Mouse (Mus musculus): ENCODE data around the gene Nxpe3.

The Nxpe3 gene

GRCm38 (mm10) chr16:55894893-55895650 is at the start of gene Nxpe3:
Nxpe3 (minus strand) TSS chr16:55895285.
- DNase-seq (ENCODE audit: low read depth, low spot score) = peak; percentile 93

DNA sequence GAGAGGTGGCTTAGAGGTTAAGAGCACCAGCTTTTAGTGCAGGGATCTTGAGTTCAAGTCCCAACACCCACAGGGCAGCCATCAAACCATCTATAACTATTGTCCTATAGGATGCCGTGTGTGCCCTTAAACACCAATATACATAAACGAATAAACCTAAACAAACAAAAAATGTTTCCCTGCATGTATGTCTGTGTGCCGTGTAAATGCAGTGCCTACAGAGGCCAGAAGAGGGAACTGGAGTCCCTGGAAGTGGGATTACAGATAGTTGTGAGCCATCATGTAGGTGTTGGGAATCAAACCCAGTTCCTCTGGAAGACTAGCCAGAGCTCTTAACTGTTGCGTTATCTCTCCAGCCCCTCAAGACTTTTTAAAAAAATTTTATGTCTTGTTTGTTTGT is 45.7 kb upstream of the Nxpe3 start:
- DNase-seq (ENCODE audit: low read depth, low spot score) = no peak

- no peak for DNase-seq (ENCODE audit: low read depth, low spot score)
Measured at GRCm38 (mm10) chr16:55939703-55940102, 44.6 kb upstream of the Nxpe3 start.

GRCm38 (mm10) chr16:55938761-55939160 is 43.7 kb upstream of the Nxpe3 start:
- no peak for DNase-seq (ENCODE audit: low read depth, low spot score)

- peak; percentile 98 for DNase-seq (ENCODE audit: low read depth, low spot score)
Measured at GRCm38 (mm10) chr16:55934453-55935037, 39.5 kb upstream of the Nxpe3 start, which contains the start of gene Cep97. Cep97 (minus strand) TSS chr16:55934855.

DNA sequence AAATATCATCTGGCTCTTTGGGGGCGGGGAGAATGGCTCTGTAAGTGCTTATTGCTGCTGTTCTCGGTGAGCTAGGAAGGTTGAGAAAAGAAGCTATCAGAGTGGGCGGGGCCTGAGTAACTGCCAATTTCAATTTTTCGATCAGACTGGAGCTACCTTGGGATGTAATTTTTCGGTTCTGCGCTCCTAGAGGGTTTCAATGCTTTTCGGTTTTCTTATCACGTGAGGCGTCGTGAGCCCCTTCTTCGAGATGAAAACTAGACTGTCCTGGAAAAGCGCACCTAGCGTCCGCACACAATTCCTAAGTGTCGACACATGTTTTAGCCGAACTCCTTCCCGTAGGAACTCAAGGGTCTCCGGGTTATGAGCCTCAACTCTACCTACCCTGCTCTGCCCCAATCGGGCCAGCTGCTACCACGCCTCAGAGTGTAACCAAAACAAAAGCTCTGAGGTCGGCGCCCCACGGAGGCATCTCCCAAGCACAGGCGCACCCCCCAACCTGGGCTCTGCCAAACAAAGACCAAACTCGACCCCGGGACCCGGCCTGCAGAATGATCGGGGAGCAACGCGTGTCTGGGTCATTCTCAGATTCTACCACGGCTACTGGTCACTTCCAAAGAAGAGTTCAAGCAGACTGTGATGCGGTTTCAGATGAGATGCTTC is 38.7 kb upstream of the Nxpe3 start:
- peak; percentile 73 for DNase-seq (ENCODE audit: low read depth, low spot score)

GRCm38 (mm10) chr16:55924010-55924409 is 28.9 kb upstream of the Nxpe3 start:
- no peak for DNase-seq (ENCODE audit: low read depth, low spot score)

- peak; percentile 91 for DNase-seq (ENCODE audit: low read depth, low spot score)
Measured at GRCm38 (mm10) chr16:55922079-55922478, 27.0 kb upstream of the Nxpe3 start.

DNA sequence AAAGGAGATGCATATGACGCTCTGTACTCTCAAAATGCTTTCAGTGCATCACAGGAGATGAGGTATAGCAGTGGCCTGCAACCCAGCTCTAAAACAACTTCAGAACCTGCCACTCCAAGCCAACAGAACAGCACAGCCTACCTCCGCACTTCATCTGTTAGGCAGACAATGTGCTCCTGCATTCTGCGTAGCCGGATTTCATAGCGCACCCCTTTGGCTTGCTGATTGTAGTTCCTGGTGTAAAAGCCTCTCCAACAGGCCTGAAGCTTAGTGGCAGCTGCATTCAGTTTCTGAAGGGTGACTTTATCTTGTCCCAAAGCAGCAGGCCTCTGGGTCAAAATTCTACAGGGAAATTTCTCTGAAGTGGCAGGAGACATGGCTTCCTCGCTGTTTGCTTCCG is 19.6 kb upstream of the Nxpe3 start:
- no peak for DNase-seq (ENCODE audit: low read depth, low spot score)

- DNase-seq (ENCODE audit: low read depth, low spot score) = no peak
Measured at GRCm38 (mm10) chr16:55910208-55910793, 15.2 kb upstream of the Nxpe3 start.

DNA sequence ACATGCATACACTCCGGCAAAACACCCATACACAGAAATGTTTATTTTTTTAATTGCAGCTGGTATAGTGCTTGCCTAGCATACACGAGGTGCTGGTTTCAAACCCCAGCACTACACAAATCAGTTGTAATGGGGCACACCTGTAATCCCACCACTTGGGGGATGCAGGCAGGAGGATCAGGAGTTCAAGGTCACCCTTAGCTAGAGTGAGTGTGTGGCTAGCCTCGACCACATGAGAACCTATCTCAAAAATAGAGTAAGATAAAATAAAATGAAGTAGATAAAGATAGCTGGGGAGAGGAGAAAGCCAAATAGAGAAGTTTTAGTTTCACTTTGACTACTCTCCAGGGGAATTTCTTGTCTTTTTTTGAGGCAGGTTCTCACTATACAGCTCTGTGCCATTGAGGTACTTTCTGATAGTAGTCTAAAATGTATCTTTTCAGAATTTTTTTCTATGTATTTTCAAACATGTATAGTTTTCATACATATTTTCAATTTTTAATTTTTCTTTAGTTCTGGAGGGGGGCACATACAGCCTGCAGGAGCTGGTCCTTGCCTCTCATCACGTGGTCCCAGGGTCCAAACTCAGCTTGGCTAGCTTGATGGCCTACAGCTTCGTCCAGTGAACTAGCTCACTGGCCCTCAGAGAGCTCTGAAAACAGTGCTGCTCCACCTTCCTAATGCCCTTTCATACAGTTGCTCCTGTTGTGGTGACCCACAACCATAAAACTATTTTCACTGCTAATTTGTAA is 12.0 kb upstream of the Nxpe3 start:
- DNase-seq (ENCODE audit: low read depth, low spot score) = no peak

DNA sequence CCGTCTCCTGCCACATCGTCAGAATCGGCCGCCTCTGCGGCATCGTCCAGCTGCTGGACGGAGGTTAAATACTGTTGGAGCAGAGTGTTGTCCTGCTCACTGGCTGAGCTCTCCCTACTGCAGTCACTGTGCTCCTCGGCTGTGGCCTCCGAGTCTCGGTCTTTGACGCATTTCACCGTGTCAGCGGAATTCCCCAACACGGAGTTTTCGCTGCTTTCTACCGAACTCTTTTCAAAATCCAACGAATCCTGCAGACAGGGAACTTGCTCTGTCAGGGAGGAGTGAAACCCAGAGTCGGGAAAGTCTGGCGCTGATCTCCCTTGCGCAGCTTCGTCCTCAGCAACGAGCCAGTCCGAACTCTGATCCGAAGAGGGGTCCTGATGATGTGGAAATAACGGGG is 10.3 kb upstream of the Nxpe3 start:
- no peak for DNase-seq (ENCODE audit: low read depth, low spot score)

- no peak for DNase-seq (ENCODE audit: low read depth, low spot score)
Measured at GRCm38 (mm10) chr16:55901839-55902756, 7.0 kb upstream of the Nxpe3 start.

DNA sequence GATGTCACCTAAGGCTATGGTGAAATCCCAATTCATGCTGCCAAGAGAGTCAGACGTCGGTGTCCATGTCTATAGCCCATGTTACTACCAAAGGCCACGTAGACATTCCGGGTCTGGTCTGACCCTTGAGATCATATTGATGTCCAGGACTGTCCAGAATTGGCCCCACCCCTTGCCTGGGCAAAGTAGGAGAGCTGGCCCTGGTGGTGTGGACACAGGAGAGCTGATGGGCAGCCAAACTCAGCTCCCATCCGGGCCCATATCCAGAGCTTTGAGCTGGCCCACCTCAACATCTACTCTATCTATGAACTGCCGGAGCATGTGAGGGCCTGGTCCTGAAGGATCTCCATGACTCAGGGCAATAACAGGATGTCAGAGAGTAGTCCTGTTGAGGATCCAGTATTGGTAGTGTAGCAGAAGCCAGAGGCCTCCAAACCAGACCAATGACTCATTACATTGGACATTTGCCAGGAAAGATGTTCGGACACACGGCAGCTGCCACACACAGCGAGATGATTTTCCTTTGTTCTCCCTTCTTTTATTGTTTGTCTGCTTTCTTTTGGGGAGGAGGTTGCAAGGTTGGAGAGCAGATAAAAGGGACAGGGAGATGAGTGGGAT is 3.4 kb upstream of the Nxpe3 start:
- DNase-seq (ENCODE audit: low read depth, low spot score) = peak; percentile 71

- DNase-seq (ENCODE audit: low read depth, low spot score) = no peak
Measured at GRCm38 (mm10) chr16:55895651-55896095, 588 bp upstream of the Nxpe3 start.

DNA sequence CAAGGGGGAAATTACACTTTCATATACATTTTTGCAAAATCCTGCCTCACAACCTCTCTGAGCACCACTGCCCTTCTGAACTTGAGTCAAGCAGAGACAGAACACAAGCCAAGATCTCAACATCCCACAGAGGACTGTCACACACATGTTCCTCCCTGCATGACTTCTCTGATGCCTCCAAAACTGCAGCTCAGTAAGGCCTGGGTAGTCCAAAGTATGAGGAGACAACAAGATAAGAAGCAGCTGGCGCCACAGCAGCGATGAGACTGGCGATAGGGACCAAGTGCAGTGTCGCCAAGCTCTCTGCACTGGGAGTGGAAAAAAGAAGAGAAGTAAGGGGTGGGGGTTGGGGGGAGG is 571 bp downstream of the Nxpe3 start:
- no peak for DNase-seq (ENCODE audit: low read depth, low spot score)

DNA sequence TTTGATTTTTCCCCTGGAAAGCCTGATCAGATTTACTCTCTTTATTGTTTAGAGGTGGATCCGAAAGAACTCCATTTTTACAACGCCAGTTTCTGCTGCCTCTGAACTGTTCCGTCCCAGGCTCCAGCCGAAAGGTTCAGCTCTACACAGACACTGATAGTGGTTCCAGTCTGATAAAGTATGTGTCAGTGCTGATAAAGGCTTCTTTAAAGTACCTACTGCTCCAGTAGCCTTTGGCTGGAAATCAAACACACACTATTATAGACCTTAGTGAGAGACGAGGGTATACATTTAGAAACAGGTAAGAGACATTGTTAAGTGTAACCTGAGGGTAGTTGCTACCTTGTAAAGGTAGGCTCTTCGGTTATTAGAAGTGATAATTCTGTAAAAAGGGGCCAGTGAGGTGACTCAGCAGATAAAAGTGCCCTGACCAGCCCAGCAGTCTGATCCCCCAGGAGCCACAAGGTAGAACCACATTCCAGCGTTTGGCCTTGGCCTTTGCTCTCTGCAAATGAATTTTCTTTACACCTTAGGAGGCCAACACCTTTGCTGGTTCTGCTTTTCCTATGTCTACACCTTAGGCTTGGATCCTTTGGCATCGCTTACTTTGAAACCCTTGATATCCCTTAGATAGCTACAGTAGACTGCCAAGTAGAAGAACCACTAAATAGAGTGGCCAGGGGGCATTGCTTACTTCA is 1.5 kb downstream of the Nxpe3 start:
- no peak for DNase-seq (ENCODE audit: low read depth, low spot score)

DNA sequence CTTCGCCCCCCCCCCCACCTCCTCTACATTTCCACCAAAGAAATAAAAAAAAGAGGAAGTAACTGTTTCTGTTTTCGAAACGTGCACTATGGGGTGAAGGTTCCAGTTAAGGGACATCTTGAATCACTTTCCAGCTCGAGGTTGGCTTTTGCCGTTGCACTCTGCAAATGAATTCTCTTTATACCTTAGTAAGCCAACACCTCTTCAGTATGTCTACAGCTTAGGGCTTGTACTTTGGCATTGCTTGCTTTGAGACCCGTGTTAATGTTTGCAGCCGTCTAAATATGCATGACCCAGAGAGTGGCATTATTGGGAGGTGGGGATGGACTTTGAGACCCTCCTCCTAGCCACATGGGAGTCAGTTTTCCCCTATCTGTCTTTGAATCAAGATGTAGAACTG is 2.6 kb downstream of the Nxpe3 start:
- no peak for DNase-seq (ENCODE audit: low read depth, low spot score)

DNA sequence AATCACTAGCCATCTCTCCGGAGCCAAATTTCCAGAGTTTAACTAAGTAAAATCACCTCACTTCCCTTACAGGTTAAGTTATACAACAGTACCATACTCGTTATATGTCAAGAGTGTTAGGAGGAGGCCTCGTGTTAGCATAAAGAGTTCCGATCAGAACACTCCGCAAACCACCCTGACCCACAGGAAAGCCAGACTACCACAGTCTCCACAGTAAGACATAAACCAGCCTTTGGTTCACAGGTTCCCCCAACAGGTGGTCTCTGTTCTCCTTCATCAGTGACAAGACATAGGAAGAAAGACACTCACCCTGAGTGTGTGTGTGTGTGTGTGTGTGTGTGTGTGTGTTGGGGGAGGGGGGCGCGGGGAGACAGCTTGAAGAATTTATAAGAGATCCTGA is 3.7 kb downstream of the Nxpe3 start:
- no peak for DNase-seq (ENCODE audit: low read depth, low spot score)
